Mouse (Mus musculus) lung, embryonic 14.5 days (tissue): Measurements from ENCODE around the gene Ppm1j. TPM values are rescaled to one million over a fixed set of nuclear protein-coding genes. Genes with fewer than 3 reads are reported as not detected.

Source experiments
- ATAC-seq: fragments of 200-750 bp; cut with Nextera tagmentation; 2 replicates; pipeline ENCODE4 v1.8.0; 2017; ENCODE audit warnings: mild to moderate bottlenecking, moderate TSS enrichment, moderate library complexity; ENCODE audit not compliant: insufficient read depth
- DNase-seq: peaks from one replicate; pipeline ENCODE4 v3.0.0-alpha.2; 2015
- H3K27ac ChIP-seq: fragments of 300-500 bp; sonication (generic); 2 replicates; pipeline ENCODE4 v1.5.1; 2014; ENCODE audit warnings: low read depth, mild to moderate bottlenecking, moderate library complexity
- H3K27me3 ChIP-seq: fragments of 300-500 bp; sonication (generic); 2 replicates; pipeline ENCODE4 v1.6.1; 2014; ENCODE audit warnings: low read length, control low read depth; ENCODE audit not compliant: insufficient read depth
- H3K36me3 ChIP-seq: fragments of 300-500 bp; sonication (generic); 2 replicates; pipeline ENCODE4 v1.6.1; 2014; ENCODE audit warnings: control low read depth; ENCODE audit not compliant: insufficient read depth
- H3K4me1 ChIP-seq: fragments of 300-500 bp; sonication (generic); 2 replicates; pipeline ENCODE4 v1.6.1; 2014; ENCODE audit warnings: antibody characterized with exemption, control low read depth; ENCODE audit not compliant: insufficient read depth
- H3K4me2 ChIP-seq: fragments of 300-500 bp; sonication (generic); 2 replicates; pipeline ENCODE4 v1.6.1; 2014; ENCODE audit warnings: mild to moderate bottlenecking
- H3K4me3 ChIP-seq: fragments of 300-500 bp; sonication (generic); 2 replicates; pipeline ENCODE4 v1.5.1; 2014; ENCODE audit warnings: low read depth, low read length
- H3K9ac ChIP-seq: fragments of 300-500 bp; sonication (generic); 2 replicates; pipeline ENCODE4 v1.6.1; 2014
- H3K9me3 ChIP-seq: fragments of 300-500 bp; sonication (generic); 2 replicates; pipeline ENCODE4 v1.6.1; 2016; ENCODE audit warnings: low read depth, low read length, control low read depth
- CTCF ChIP-seq: IDR thresholded peaks from 2 replicates; pipeline ENCODE4 v1.5.1; 2016; ENCODE audit warnings: antibody characterized with exemption, low read depth
- WGBS: fragments of 180-500 bp; shearing (Covaris S2); extraction: QIAGEN DNeasy Blood & Tissue Kit; methylation state at CpG from one replicate; pipeline ENCODE4 v1.1.7; 2014; 5-methylcytosine and 5-hydroxymethylcytosine counted together
- polyA plus RNA-seq: library from polyadenylated mRNA; unstranded; fragments of >200 nt; fragmentation: Nextera tagmentation; extraction: Ambion mirVana; gene quantifications from 2 replicates; pipeline ENCODE4 v1.2.1, GENCODE M21; 2014

Gene Ppm1j
- polyA plus RNA-seq, 1 experiment from 2014 or later: 3.7 TPM

- ATAC-seq (peak; percentile 2; the same call in 1 of the 2 replicates), DNase-seq (peak; percentile 68)
- peak overlapping the region; percentile 88 for H3K27ac ChIP-seq
- H3K4me2 ChIP-seq: peak overlapping the region; percentile 80
- peak overlapping the region; percentile 64 for H3K4me3 ChIP-seq
- no peaks in the 10 kb centered on the region for H3K27me3 ChIP-seq
- peak overlapping the region; percentile 79 for H3K9ac ChIP-seq
- H3K36me3 ChIP-seq: peaks cover 39% of the 10 kb centered on the region
- H3K4me1 ChIP-seq: peaks cover 34% of the 10 kb centered on the region
- TF ChIP-seq CTCF: no peak
- 10% methylated on average over 6 of the region's 6 CpGs for WGBS
- H3K9me3 ChIP-seq: no peaks in the 10 kb centered on the region
These were observed 9.6 kb downstream of the Ppm1j start for GRCm38 (mm10) chr3:104790401-104790937.

- 17% methylated on average over 4 of the region's 4 CpGs for WGBS
- no peaks in the 10 kb centered on the region for H3K27me3 ChIP-seq
These were observed 10.2 kb downstream of the Ppm1j start for GRCm38 (mm10) chr3:104791017-104791416.

GRCm38 (mm10) chr3:104791671-104792070 is 10.8 kb downstream of the Ppm1j start:
- Histone ChIP-seq H3K9me3 (no peaks in the 10 kb centered on the region), H3K36me3 (peaks cover 51% of the 10 kb centered on the region), H3K4me2 (peak overlapping the region; percentile 80), H3K27ac (no peak overlapping the region), H3K4me3 (peak overlapping the region; percentile 64; the same call in 1 of the 2 replicates), H3K27me3 (no peaks in the 10 kb centered on the region), H3K9ac (no peak overlapping the region), H3K4me1 (peaks cover 37% of the 10 kb centered on the region)
- no peak for TF ChIP-seq CTCF
- WGBS: 85% methylated on average over 8 of the region's 8 CpGs
- DNase-seq: no peak
- no peak for ATAC-seq

More at GRCm38 (mm10) chr3:104791017-104791416, 10.2 kb downstream of the Ppm1j start:
- Histone ChIP-seq H3K36me3 (peaks cover 44% of the 10 kb centered on the region), H3K27ac (peak overlapping the region; percentile 88), H3K4me2 (peak overlapping the region; percentile 80), H3K9ac (peak overlapping the region; percentile 79), H3K4me3 (peak overlapping the region; percentile 64), H3K4me1 (peaks cover 37% of the 10 kb centered on the region), H3K9me3 (no peaks in the 10 kb centered on the region)
- TF ChIP-seq CTCF: no peak
- DNase-seq (no peak), ATAC-seq (no peak)

GRCm38 (mm10) chr3:104792360-104793270 is 11.8 kb downstream of the Ppm1j start:
- peaks cover 60% of the 10 kb centered on the region for H3K36me3 ChIP-seq
- no peak overlapping the region for H3K9ac ChIP-seq
- H3K4me3 ChIP-seq: no peak overlapping the region
- H3K27me3 ChIP-seq: no peaks in the 10 kb centered on the region
- H3K9me3 ChIP-seq: no peaks in the 10 kb centered on the region
- no peak for TF ChIP-seq CTCF
- no peak for ATAC-seq
- DNase-seq: no peak
- H3K4me2 ChIP-seq: peak overlapping the region; percentile 12; the same call in 1 of the 2 replicates
- H3K4me1 ChIP-seq: peaks cover 37% of the 10 kb centered on the region
- WGBS: 59% methylated on average over 15 of the region's 15 CpGs
- H3K27ac ChIP-seq: peak overlapping the region; percentile 92; the same call in 1 of the 2 replicates

- H3K36me3 ChIP-seq: peaks cover 69% of the 10 kb centered on the region
- 32% methylated on average over 20 of the region's 20 CpGs for WGBS
- no peaks in the 10 kb centered on the region for H3K27me3 ChIP-seq
- DNase-seq: peak; percentile 99
- peak; percentile 92 for ATAC-seq
- peak overlapping the region; percentile 92 for H3K27ac ChIP-seq
- peaks cover 37% of the 10 kb centered on the region for H3K4me1 ChIP-seq
- H3K9ac ChIP-seq: peak overlapping the region; percentile 37; the same call in 1 of the 2 replicates
- H3K9me3 ChIP-seq: no peaks in the 10 kb centered on the region
- peak overlapping the region; percentile 35 for H3K4me2 ChIP-seq
- no peak for TF ChIP-seq CTCF
- H3K4me3 ChIP-seq: 0 out of 2 replicates have a peak overlapping the region, but pooled peaks have one; percentile 7
These were observed 13.3 kb downstream of the Ppm1j start for GRCm38 (mm10) chr3:104793871-104794828.

- H3K9me3 ChIP-seq: no peaks in the 10 kb centered on the region
- peaks cover 37% of the 10 kb centered on the region for H3K4me1 ChIP-seq
- H3K4me3 ChIP-seq: no peak overlapping the region
- WGBS: 35% methylated on average over 12 of the region's 12 CpGs
- no peaks in the 10 kb centered on the region for H3K27me3 ChIP-seq
- H3K9ac ChIP-seq: 0 out of 2 replicates have a peak overlapping the region, but pooled peaks have one; percentile 13
- no peak for DNase-seq
- no peak for TF ChIP-seq CTCF
- peak overlapping the region; percentile 25; the same call in 1 of the 2 replicates for H3K4me2 ChIP-seq
- peak overlapping the region; percentile 85 for H3K27ac ChIP-seq
- ATAC-seq: no peak
- peaks cover 78% of the 10 kb centered on the region for H3K36me3 ChIP-seq
These were observed 14.2 kb downstream of the Ppm1j start for GRCm38 (mm10) chr3:104794953-104795470.
